Mouse (Mus musculus): ENCODE data around the gene Ppwd1. TPM values are rescaled to one million over a fixed set of nuclear protein-coding genes. Genes with fewer than 3 reads are reported as not detected.

Gene Ppwd1
- polyA plus RNA-seq, 1 experiment from 2014 or later, result 17.9 TPM

- Histone ChIP-seq H3K9ac (no peak overlapping the region), H3K4me1 (ENCODE audit: insufficient read depth) (no peaks in the 10 kb centered on the region), H3K27me3 (ENCODE audit: insufficient read depth, low read length) (no peaks in the 10 kb centered on the region), H3K9me3 (ENCODE audit: low read depth, low read length) (no peaks in the 10 kb centered on the region), H3K36me3 (ENCODE audit: insufficient read depth) (peaks cover 49% of the 10 kb centered on the region), H3K4me2 (no peak overlapping the region), H3K27ac (ENCODE audit: low read depth) (no peak overlapping the region), H3K4me3 (ENCODE audit: low read depth, low read length) (no peak overlapping the region)
- ATAC-seq (ENCODE audit: insufficient read depth) (no peak), DNase-seq (no peak)
- 73% methylated on average over 1 of the region's 1 CpGs for WGBS
- no peak for TF ChIP-seq CTCF (IDR thresholded peaks at IDR 0.05; ENCODE audit: low read depth)
Observed at GRCm38 (mm10) chr13:104155686-104156085, 73.0 kb downstream of the Ppwd1 start.

Other genes starting within 250 kb of the Ppwd1 start
- gene Nln, start 119.2 kb downstream of the Ppwd1 start, polyA plus RNA-seq (2014; fragmentation: Nextera tagmentation; extraction: Ambion mirVana), result 23.3 and 24.8 TPM in 2 replicates
- 5.5 and 6.3 TPM in 2 replicates for gene Sgtb, start 119.1 kb downstream of the Ppwd1 start, polyA plus RNA-seq (2014; fragmentation: Nextera tagmentation; extraction: Ambion mirVana)
- gene Trappc13, start 50.4 kb downstream of the Ppwd1 start, polyA plus RNA-seq (2014; fragmentation: Nextera tagmentation; extraction: Ambion mirVana), result 65.5 and 66.5 TPM in 2 replicates
- gene Trim23, start 50.0 kb downstream of the Ppwd1 start, polyA plus RNA-seq (2014; fragmentation: Nextera tagmentation; extraction: Ambion mirVana), result 19.2 TPM in 2 replicates
- gene Cenpk, start 232 bp downstream of the Ppwd1 start, polyA plus RNA-seq (2014; fragmentation: Nextera tagmentation; extraction: Ambion mirVana), result 78.6 and 89.4 TPM in 2 replicates
- 4.5 and 5.9 TPM in 2 replicates for gene Adamts6, start 59.0 kb upstream of the Ppwd1 start, polyA plus RNA-seq (2014; fragmentation: Nextera tagmentation; extraction: Ambion mirVana)

All from lung, embryonic 14.5 days (tissue).